Mouse (Mus musculus) cerebellum, adult 2 months (tissue): ENCODE measurements at regions not wholly inside any gene's neighbourhood (a gene's known extent, or its start where the extent isn't known, plus 50 kb on each side); places are given as distances from the start of the nearest gene placed in this dataset.

Experiments
- DNase-seq, 2 experiments: peaks; one replicate each; pipeline ENCODE4 v3.0.0; 2021
- H3K27ac ChIP-seq: fragments of 200-500 bp; 2 replicates; pipeline ENCODE4 v1.5.1; 2012; ENCODE audit warnings: low read length, control low read depth, inconsistent platforms; ENCODE audit not compliant: insufficient read depth
- H3K27me3 ChIP-seq: fragments of 200-500 bp; 2 replicates; pipeline ENCODE4 v1.6.1; 2012; ENCODE audit warnings: inconsistent platforms, mild to moderate bottlenecking, low read length, moderate library complexity; ENCODE audit not compliant: control insufficient read depth, insufficient read depth
- H3K4me1 ChIP-seq: fragments of 200-500 bp; 2 replicates; pipeline ENCODE4 v1.6.1; 2011; ENCODE audit warnings: low read length; ENCODE audit not compliant: control insufficient read depth, insufficient read depth
- H3K4me3 ChIP-seq: fragments of 200-500 bp; replicated peaks from 2 replicates; pipeline ENCODE3; 2011; ENCODE audit warnings: mild to moderate bottlenecking, low read depth, low read length, control low read depth; ENCODE audit not compliant: insufficient read depth
- CTCF ChIP-seq: fragments of 200-500 bp; IDR thresholded peaks from 2 replicates; pipeline ENCODE4 v1.5.1; 2011; ENCODE audit warnings: low read depth, mild to moderate bottlenecking, control low read depth, low read length, moderate library complexity, borderline replicate concordance; ENCODE audit not compliant: insufficient read depth
- POLR2A ChIP-seq: fragments of 200-500 bp; IDR thresholded peaks from 2 replicates; pipeline ENCODE4 v1.6.1; 2011; ENCODE audit warnings: low read length, control low read depth, borderline replicate concordance; ENCODE audit not compliant: insufficient read depth
- WGBS: fragments of 180-500 bp; shearing (Covaris S2); methylation state at CpG from one replicate; pipeline ENCODE4 v1.1.7; 2018; 5-methylcytosine and 5-hydroxymethylcytosine counted together

- H3K4me1 ChIP-seq: no peaks in the 10 kb centered on the region
- H3K4me3 ChIP-seq: no peak overlapping the region
- TF ChIP-seq POLR2A: no peak
- TF ChIP-seq CTCF: no peak
- no peak overlapping the region for H3K27ac ChIP-seq
- no peaks in the 10 kb centered on the region for H3K27me3 ChIP-seq
- no peak for DNase-seq
- WGBS: 89% methylated on average over 14 of the region's 14 CpGs
Observed at GRCm38 (mm10) chr19:23074602-23075570, 66.1 kb upstream of the Klf9 start.

GRCm38 (mm10) chr19:23075790-23076189 is 65.2 kb upstream of the Klf9 start:
- Histone ChIP-seq H3K4me1 (no peaks in the 10 kb centered on the region), H3K4me3 (no peak overlapping the region), H3K27ac (no peak overlapping the region), H3K27me3 (no peaks in the 10 kb centered on the region)
- TF ChIP-seq CTCF: no peak
- no peak for TF ChIP-seq POLR2A
- DNase-seq: no peak
- WGBS: 70% methylated on average over 5 of the region's 5 CpGs

GRCm38 (mm10) chr19:23085173-23085660 is 55.8 kb upstream of the Klf9 start:
- peak; percentile 20 to 30 for DNase-seq
- H3K4me1 ChIP-seq: no peaks in the 10 kb centered on the region
- H3K27ac ChIP-seq: no peak overlapping the region
- 81% methylated on average over 7 of the region's 7 CpGs for WGBS
- TF ChIP-seq CTCF (no peak), POLR2A (no peak)
- no peaks in the 10 kb centered on the region; the same call in 1 of the 2 replicates for H3K27me3 ChIP-seq
- no peak overlapping the region for H3K4me3 ChIP-seq

GRCm38 (mm10) chr19:23087575-23087974 is 53.5 kb upstream of the Klf9 start:
- Histone ChIP-seq H3K4me1 (no peaks in the 10 kb centered on the region), H3K27ac (no peak overlapping the region), H3K4me3 (no peak overlapping the region), H3K27me3 (no peaks in the 10 kb centered on the region; the same call in 1 of the 2 replicates)
- TF ChIP-seq POLR2A: no peak
- TF ChIP-seq CTCF: no peak
- 91% methylated on average over 3 of the region's 3 CpGs for WGBS
- DNase-seq: no peak

- Histone ChIP-seq H3K4me3 (no peak overlapping the region), H3K4me1 (no peaks in the 10 kb centered on the region), H3K27me3 (no peaks in the 10 kb centered on the region; the same call in 1 of the 2 replicates), H3K27ac (no peak overlapping the region)
- TF ChIP-seq CTCF (no peak), POLR2A (no peak)
- 93% methylated on average over 1 of the region's 1 CpGs for WGBS
- no peak for DNase-seq
Observed at GRCm38 (mm10) chr19:23089081-23089480, 51.9 kb upstream of the Klf9 start.

GRCm38 (mm10) chr19:23089761-23090514 is 51.1 kb upstream of the Klf9 start:
- H3K4me1 ChIP-seq: no peaks in the 10 kb centered on the region
- H3K4me3 ChIP-seq: no peak overlapping the region
- 88% methylated on average over 8 of the region's 8 CpGs for WGBS
- DNase-seq: peak in 1 of 2 experiments; percentile 15
- no peak overlapping the region for H3K27ac ChIP-seq
- TF ChIP-seq POLR2A (no peak), CTCF (no peak)
- no peaks in the 10 kb centered on the region; the same call in 1 of the 2 replicates for H3K27me3 ChIP-seq
